Mouse (Mus musculus) stomach, embryonic 14.5 days (tissue): ENCODE measurements around the gene Casc1. TPM values are rescaled to one million over a fixed set of nuclear protein-coding genes. Genes with fewer than 3 reads are reported as not detected.

Experiments
- ATAC-seq: fragments of 200-750 bp; cut with Nextera tagmentation; 2 replicates; pipeline ENCODE4 v1.8.0; 2017; ENCODE audit warnings: low read depth, moderate TSS enrichment; ENCODE audit not compliant: insufficient number of reproducible peaks, insufficient read depth, low FRiP score
- H3K27ac ChIP-seq: fragments of 300-500 bp; sonication (generic); 2 replicates; pipeline ENCODE4 v1.5.1; 2014; ENCODE audit warnings: mild to moderate bottlenecking, low read length, moderate library complexity, mixed read lengths
- H3K27me3 ChIP-seq: fragments of 300-500 bp; sonication (generic); 2 replicates; pipeline ENCODE4 v1.6.1; 2014; ENCODE audit warnings: low read length, control low read depth, mixed read lengths; ENCODE audit not compliant: control insufficient read depth, insufficient read depth
- H3K36me3 ChIP-seq: fragments of 300-500 bp; sonication (generic); 2 replicates; pipeline ENCODE4 v1.6.1; 2014; ENCODE audit warnings: mild to moderate bottlenecking, control low read depth, low read length, moderate library complexity, mixed read lengths; ENCODE audit not compliant: control insufficient read depth, insufficient read depth
- H3K4me1 ChIP-seq: fragments of 300-500 bp; sonication (generic); 2 replicates; pipeline ENCODE4 v1.6.1; 2014; ENCODE audit warnings: low read length, control low read depth, mixed read lengths; ENCODE audit not compliant: control insufficient read depth, insufficient read depth
- H3K4me2 ChIP-seq: fragments of 300-500 bp; sonication (generic); replicated peaks from 2 replicates; pipeline ENCODE4 v1.6.1; 2014; ENCODE audit warnings: low read depth, low read length, control low read depth
- H3K4me3 ChIP-seq: fragments of 300-500 bp; sonication (generic); 2 replicates; pipeline ENCODE4 v1.5.1; 2014; ENCODE audit warnings: low read depth, low read length, control low read depth
- H3K9ac ChIP-seq: fragments of 300-500 bp; sonication (generic); replicated peaks from 2 replicates; pipeline ENCODE4 v1.6.1; 2014; ENCODE audit warnings: low read depth, mild to moderate bottlenecking, control low read depth, low read length, moderate library complexity, mixed read lengths
- H3K9me3 ChIP-seq: fragments of 300-500 bp; sonication (generic); 2 replicates; pipeline ENCODE4 v1.6.1; 2016; ENCODE audit warnings: low read depth, low read length, control low read depth; ENCODE audit not compliant: control insufficient read depth
- WGBS: fragments of 180-500 bp; shearing (Covaris S2); extraction: QIAGEN DNeasy Blood & Tissue Kit; methylation state at CpG from one replicate; pipeline ENCODE4 v1.1.7; 2014; 5-methylcytosine and 5-hydroxymethylcytosine counted together
- polyA plus RNA-seq: library from polyadenylated mRNA; unstranded; fragments of >200 nt; fragmentation: Nextera tagmentation; extraction: Ambion mirVana; gene quantifications from 2 replicates; pipeline ENCODE4 v1.2.1, GENCODE M21; 2014

Gene Casc1
- polyA plus RNA-seq, 1 experiment from 2014 or later = 0.74 TPM

DNA sequence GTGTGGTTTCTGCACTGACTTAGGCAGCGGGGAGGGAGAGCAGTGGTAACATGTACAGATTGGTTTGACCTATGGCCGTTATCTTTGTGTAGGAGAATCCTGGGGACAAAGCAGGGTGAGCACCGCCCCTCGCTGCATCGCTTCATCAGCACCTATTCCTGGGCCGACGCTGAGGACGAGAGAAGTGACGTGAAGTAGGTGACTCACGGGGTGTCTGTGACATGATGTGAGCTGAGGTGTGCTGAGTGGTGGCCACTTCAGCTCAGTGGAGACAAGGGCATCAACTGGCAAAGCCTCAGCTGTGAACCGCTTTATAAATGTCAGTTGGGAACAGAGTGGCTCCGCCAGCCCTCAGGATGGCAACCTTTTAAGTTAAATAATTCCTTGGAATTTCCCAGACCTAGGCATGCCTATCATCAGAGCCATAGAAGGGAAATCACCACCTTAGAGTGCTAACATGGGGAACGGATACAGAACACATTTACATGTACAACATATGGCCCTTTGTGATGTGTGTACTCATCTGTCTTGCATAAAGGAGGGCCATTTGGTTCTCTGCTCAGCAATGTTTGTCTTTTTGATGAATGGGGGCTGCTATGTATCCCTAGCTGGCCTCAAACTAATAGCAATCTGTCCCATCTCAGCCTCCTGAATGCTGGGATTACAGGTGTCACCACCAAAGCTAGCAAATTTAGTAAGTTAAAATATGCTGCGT, 38.8 kb downstream of the Casc1 start:
- ATAC-seq = no peak
- Histone ChIP-seq H3K27me3 (no peaks in the 10 kb centered on the region), H3K4me3 (no peak overlapping the region), H3K27ac (no peak overlapping the region), H3K9me3 (no peaks in the 10 kb centered on the region), H3K36me3 (no peaks in the 10 kb centered on the region), H3K9ac (no peak overlapping the region), H3K4me2 (no peak overlapping the region), H3K4me1 (peaks cover 24% of the 10 kb centered on the region; the same call in 1 of the 2 replicates)
- 67% methylated on average over 14 of the region's 14 CpGs for WGBS

DNA sequence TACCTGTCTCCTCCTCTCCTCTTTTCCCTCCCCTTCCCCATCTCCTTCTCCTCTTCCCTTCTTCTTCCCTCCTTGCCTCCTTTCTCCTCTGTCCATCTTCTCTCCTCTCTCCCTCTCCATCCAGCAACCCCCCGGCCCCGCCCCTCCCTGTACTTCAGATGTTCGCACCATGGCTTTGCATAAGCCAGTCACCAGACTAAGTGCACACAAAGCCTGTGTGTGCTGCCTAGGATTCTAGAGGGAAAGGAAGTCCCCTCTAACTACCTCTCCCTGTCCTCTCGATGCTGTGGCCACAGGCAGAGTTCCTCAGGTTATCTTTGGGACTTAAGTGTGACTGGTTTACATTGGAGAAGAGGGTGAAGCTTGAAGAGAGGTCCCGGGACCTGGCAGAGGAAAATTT, 50.2 kb downstream of the Casc1 start:
- Histone ChIP-seq H3K36me3 (no peaks in the 10 kb centered on the region), H3K9ac (no peak overlapping the region), H3K4me3 (no peak overlapping the region), H3K4me1 (no peaks in the 10 kb centered on the region), H3K4me2 (no peak overlapping the region), H3K27ac (no peak overlapping the region), H3K27me3 (no peaks in the 10 kb centered on the region), H3K9me3 (no peaks in the 10 kb centered on the region; the same call in 1 of the 2 replicates)
- WGBS = 54% methylated on average over 5 of the region's 5 CpGs
- no peak for ATAC-seq

DNA sequence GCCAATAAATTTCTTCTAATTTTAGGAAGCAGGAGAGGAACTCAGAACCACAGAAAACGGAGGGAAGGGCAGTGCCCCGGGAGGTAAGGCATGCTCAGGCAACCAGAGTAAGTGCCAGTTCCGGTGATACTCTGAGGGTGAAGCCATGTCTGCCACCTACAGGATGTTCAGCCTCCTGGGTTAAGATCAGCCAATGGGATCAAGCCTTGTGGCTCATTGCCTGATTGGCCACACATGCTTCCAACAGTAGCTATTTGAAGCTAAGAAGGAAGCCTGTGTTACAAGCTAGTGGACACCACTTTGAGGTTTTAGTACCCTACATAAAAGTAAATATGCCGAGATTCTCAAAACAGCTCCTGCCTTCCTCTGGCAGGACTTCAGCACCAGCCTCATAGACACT, 52.2 kb downstream of the Casc1 start:
- 69% methylated on average over 4 of the region's 4 CpGs for WGBS
- no peak for ATAC-seq
- H3K27ac ChIP-seq = no peak overlapping the region

DNA sequence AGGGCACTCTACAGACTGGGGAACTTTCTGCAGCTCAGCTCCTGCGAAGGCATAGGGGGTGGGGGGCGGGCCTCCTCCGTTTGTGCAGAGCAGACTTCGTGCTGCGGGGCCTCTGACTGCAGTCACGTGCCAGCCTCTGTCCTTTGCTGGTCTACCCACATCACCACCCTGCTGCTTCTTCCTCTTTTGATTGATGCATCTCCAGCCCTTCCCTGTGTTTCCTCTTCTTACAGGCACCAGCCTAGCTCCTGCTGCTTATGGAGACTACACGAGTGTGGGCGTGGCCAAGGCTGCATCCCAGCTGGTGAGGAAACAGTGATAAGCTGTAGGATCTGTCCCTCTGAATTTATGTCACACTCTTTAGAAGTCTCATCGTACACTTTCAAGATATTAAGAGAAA, 61.8 kb downstream of the Casc1 start:
- no peak overlapping the region for H3K4me2 ChIP-seq
- H3K36me3 ChIP-seq = no peaks in the 10 kb centered on the region
- H3K9me3 ChIP-seq = no peaks in the 10 kb centered on the region
- H3K9ac ChIP-seq = no peak overlapping the region
- no peak for ATAC-seq
- peaks cover 3% of the 10 kb centered on the region; the same call in 1 of the 2 replicates for H3K4me1 ChIP-seq
- H3K27ac ChIP-seq = no peak overlapping the region
- no peaks in the 10 kb centered on the region for H3K27me3 ChIP-seq
- no peak overlapping the region for H3K4me3 ChIP-seq
- 38% methylated on average over 9 of the region's 9 CpGs for WGBS

More for the DNA sequence above, 52.2 kb downstream of the Casc1 start:
- no peaks in the 10 kb centered on the region for H3K9me3 ChIP-seq
- H3K9ac ChIP-seq = no peak overlapping the region
- no peaks in the 10 kb centered on the region for H3K36me3 ChIP-seq
- H3K27me3 ChIP-seq = no peaks in the 10 kb centered on the region
- no peak overlapping the region for H3K4me2 ChIP-seq
- no peaks in the 10 kb centered on the region for H3K4me1 ChIP-seq
- H3K4me3 ChIP-seq = no peak overlapping the region

DNA sequence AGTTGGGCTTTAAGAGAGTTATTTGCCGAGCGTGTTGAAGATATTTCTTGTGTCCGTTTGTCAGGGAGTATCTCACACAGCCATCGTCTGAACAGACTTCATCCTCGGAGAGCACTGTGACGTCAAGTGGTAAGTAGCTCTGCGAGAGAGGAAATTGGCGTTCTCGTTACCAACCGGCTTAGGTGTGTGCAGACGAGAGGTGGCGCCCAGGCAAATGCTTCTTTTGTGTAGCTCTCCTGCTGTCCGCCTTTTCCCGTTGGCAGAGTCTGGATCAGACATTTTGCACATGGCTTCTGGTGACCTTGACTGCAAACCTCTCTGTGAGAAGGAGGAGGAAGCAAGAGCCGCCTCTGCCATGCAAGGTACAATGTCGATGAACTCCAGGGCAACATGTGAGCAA, 63.1 kb downstream of the Casc1 start:
- H3K4me3 ChIP-seq = no peak overlapping the region
- ATAC-seq = no peak
- H3K9me3 ChIP-seq = no peaks in the 10 kb centered on the region
- H3K4me1 ChIP-seq = peaks cover 10% of the 10 kb centered on the region
- WGBS = 83% methylated on average over 16 of the region's 16 CpGs
- no peak overlapping the region for H3K27ac ChIP-seq
- no peaks in the 10 kb centered on the region for H3K36me3 ChIP-seq
- no peak overlapping the region for H3K9ac ChIP-seq
- H3K4me2 ChIP-seq = no peak overlapping the region
- H3K27me3 ChIP-seq = no peaks in the 10 kb centered on the region

DNA sequence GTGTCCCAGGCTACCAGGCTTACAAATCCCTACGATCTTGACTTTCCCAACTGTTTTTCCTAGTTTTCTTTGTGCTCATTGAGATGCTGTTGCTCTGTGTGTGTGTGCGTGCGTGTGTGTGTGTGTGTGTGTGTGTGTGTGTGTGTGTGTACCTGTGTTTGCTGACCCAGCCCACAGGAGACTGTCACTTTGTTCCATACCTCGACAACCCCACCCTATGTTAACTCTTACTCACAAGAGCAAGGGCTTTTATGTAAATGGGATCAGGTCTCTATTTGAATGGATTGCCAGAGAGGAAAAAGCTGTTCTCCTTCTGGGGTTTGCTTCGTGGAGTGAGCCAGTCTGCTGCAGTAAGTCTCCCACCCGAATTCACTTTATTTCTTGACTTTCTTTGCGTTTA, 65.6 kb downstream of the Casc1 start:
- Histone ChIP-seq H3K9me3 (no peaks in the 10 kb centered on the region), H3K4me1 (peaks cover 11% of the 10 kb centered on the region), H3K9ac (no peak overlapping the region), H3K4me3 (no peak overlapping the region), H3K27me3 (no peaks in the 10 kb centered on the region), H3K27ac (peak overlapping the region; percentile 28; the same call in 1 of the 2 replicates), H3K36me3 (no peaks in the 10 kb centered on the region), H3K4me2 (no peak overlapping the region)
- 53% methylated on average over 7 of the region's 7 CpGs for WGBS
- ATAC-seq = no peak

DNA sequence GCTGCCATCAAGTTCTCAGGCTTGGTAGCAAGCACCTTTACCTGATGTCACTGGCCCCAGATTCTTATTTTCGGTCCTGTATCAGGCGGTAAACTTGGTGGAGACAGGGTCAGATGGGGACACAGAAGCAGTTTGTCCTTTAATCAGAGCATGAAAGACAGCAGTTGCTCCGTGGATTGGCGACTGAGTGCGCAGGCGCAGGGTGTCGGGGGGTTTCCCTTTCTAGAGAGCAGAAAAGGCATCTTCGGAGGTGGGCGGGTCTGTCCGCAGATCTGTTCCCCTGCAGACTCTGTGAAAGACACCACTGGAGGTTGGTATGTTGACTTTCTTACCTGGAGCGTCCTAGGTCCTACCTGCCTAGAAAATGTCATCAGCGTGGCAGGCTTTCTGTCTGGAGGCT, 69.0 kb downstream of the Casc1 start:
- 82% methylated on average over 12 of the region's 12 CpGs for WGBS
- Histone ChIP-seq H3K4me2 (no peak overlapping the region), H3K36me3 (no peaks in the 10 kb centered on the region), H3K27me3 (no peaks in the 10 kb centered on the region), H3K4me3 (no peak overlapping the region), H3K4me1 (peaks cover 11% of the 10 kb centered on the region), H3K9me3 (no peaks in the 10 kb centered on the region), H3K9ac (no peak overlapping the region), H3K27ac (no peak overlapping the region)
- no peak for ATAC-seq

DNA sequence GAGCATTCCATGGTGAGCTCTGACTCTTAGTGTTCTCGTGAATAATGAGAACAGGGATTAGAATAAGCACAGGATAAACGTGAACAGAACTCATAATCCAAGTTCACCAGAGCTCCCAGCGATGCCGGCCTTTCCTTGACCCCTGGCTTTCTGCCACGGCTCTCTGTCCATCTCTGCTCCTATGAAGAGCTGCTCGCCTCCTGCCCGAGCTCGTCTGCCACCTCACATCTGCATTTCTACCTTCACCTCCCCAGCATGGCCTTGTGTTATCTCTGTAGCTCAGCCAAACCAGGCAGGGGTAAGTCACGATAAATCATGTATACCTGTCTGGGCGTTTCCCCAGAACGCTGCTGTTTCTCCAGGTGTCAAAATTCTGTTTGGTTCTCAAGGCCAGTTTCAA, 70.1 kb downstream of the Casc1 start:
- H3K36me3 ChIP-seq = no peaks in the 10 kb centered on the region
- no peak overlapping the region for H3K4me2 ChIP-seq
- H3K4me3 ChIP-seq = no peak overlapping the region
- H3K9me3 ChIP-seq = no peaks in the 10 kb centered on the region
- 41% methylated on average over 11 of the region's 11 CpGs for WGBS
- peaks cover 8% of the 10 kb centered on the region; the same call in 1 of the 2 replicates for H3K4me1 ChIP-seq
- no peak overlapping the region for H3K27ac ChIP-seq
- no peaks in the 10 kb centered on the region for H3K27me3 ChIP-seq
- ATAC-seq = no peak
- no peak overlapping the region for H3K9ac ChIP-seq
